Mouse (Mus musculus) stomach, postnatal 0 days (tissue): Measurements from ENCODE around the gene Gm10203.

Experiments
- CTCF ChIP-seq: IDR thresholded peaks from 2 replicates; pipeline ENCODE4 v1.5.1; 2016; ENCODE audit warnings: antibody characterized with exemption, low read depth, mild to moderate bottlenecking, moderate library complexity
- EP300 ChIP-seq: optimal IDR thresholded peaks from 2 replicates; pipeline ENCODE3; 2016; ENCODE audit warnings: antibody characterized with exemption

DNA sequence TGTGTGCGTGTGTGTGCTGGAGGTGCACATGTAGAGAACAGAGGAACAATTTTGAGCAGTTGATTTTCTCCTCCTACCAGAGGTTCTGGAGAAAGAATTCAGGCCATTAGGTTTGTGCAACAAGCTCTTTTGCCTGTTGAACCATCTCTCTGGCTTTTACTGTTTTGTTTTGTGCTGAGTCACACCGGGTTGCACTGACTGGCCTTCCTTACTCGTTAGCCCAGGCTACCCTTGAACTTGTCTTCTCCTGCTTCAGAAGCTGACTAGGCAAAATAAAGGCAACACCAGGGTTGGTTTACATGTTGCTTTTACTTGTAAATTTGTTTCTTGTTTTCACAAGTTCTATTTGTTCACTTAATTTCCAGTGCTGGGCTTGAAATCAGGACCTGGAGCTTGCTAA is 6.9 kb upstream of the Gm10203 start:
- no peak for TF ChIP-seq EP300
- no peak for TF ChIP-seq CTCF
